Mouse (Mus musculus): ENCODE measurements around the gene Fxyd1. TPM values are rescaled to one million over a fixed set of nuclear protein-coding genes. Genes with fewer than 3 reads are reported as not detected.
A peak's percentile ranks its signal among the peaks of the same experiment; 100 is the strongest.

The Fxyd1 gene
- polyA plus RNA-seq, 1 experiment from 2014 or later: 25.3 TPM

GRCm38 (mm10) chr7:31049135-31049845, 7.7 kb downstream of the Fxyd1 start:
- ATAC-seq (ENCODE audit: low FRiP score): peak; percentile 14
- 22% methylated on average over 5 of the region's 5 CpGs for WGBS
- H3K36me3 ChIP-seq: no peaks in the 10 kb centered on the region
- peak overlapping the region; percentile 32 for H3K4me3 ChIP-seq
- H3K27me3 ChIP-seq: peaks cover 83% of the 10 kb centered on the region
- peak overlapping the region; percentile 60 for H3K4me2 ChIP-seq (replicated peaks)
- H3K9me3 ChIP-seq (replicated peaks): no peaks in the 10 kb centered on the region
- peak overlapping the region; percentile 57 for H3K27ac ChIP-seq
- peak overlapping the region; percentile 55; the same call in 1 of the 2 replicates for H3K9ac ChIP-seq
- H3K4me1 ChIP-seq: peaks cover 49% of the 10 kb centered on the region

GRCm38 (mm10) chr7:31042431-31042910, 14.5 kb downstream of the Fxyd1 start, which contains the start of gene Fxyd5:
Fxyd5 (minus strand) TSS chr7:31042481.
- WGBS: 44% methylated on average over 10 of the region's 10 CpGs

GRCm38 (mm10) chr7:31041662-31042315, 15.2 kb downstream of the Fxyd1 start:
- Histone ChIP-seq H3K9me3 (replicated peaks) (no peaks in the 10 kb centered on the region), H3K27ac (no peak overlapping the region), H3K4me3 (peak overlapping the region; percentile 18), H3K4me1 (peaks cover 11% of the 10 kb centered on the region), H3K9ac (peak overlapping the region; percentile 28; the same call in 1 of the 2 replicates), H3K27me3 (peaks cover 55% of the 10 kb centered on the region), H3K36me3 (no peaks in the 10 kb centered on the region), H3K4me2 (replicated peaks) (peak overlapping the region; percentile 43)
- ATAC-seq (ENCODE audit: low FRiP score): 0 out of 2 replicates have a peak, but pooled peaks have one; percentile 32
- WGBS: 6% methylated on average over 28 of the region's 28 CpGs

More at GRCm38 (mm10) chr7:31042431-31042910, 14.5 kb downstream of the Fxyd1 start, which contains the start of gene Fxyd5:
- no peak for ATAC-seq (ENCODE audit: low FRiP score)
- Histone ChIP-seq H3K4me2 (replicated peaks) (peak within 1 kb of the TSS; percentile 43), H3K4me3 (peak within 1 kb of the TSS; percentile 18), H3K9me3 (replicated peaks) (no peaks in the 10 kb centered on the region), H3K27ac (no peak within 1 kb of the TSS), H3K36me3 (no peaks in the 10 kb centered on the region), H3K9ac (peak within 1 kb of the TSS; percentile 28; the same call in 1 of the 2 replicates), H3K4me1 (peaks cover 11% of the 10 kb centered on the region), H3K27me3 (peaks cover 60% of the 10 kb centered on the region)

DNA sequence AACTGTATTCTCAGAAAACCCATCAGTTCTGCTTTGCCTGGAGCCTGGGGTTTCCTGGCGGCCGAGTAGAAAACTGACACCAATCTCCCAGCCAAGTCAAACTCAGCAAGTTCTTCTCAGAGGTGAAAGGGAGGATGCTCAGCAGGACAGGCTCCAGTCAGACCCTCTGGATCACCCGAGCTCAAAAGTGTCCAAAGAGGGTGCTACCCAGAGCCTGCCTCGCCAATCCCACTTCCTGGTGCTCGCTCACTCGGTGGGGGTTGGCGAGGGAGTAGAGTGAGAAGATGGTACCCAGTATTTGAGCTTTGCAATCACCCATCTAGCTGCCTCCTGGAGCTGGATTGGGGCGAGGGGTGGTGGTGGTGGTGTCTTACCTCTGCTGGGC, 16.0 kb downstream of the Fxyd1 start:
- Histone ChIP-seq H3K27ac (no peak overlapping the region), H3K27me3 (peaks cover 55% of the 10 kb centered on the region), H3K9me3 (replicated peaks) (no peaks in the 10 kb centered on the region), H3K36me3 (no peaks in the 10 kb centered on the region), H3K4me1 (peaks cover 11% of the 10 kb centered on the region), H3K9ac (no peak overlapping the region), H3K4me3 (no peak overlapping the region), H3K4me2 (replicated peaks) (0 out of 2 replicates have a peak overlapping the region, but pooled peaks have one; percentile 43)
- ATAC-seq (ENCODE audit: low FRiP score): no peak
- 35% methylated on average over 8 of the region's 8 CpGs for WGBS

DNA sequence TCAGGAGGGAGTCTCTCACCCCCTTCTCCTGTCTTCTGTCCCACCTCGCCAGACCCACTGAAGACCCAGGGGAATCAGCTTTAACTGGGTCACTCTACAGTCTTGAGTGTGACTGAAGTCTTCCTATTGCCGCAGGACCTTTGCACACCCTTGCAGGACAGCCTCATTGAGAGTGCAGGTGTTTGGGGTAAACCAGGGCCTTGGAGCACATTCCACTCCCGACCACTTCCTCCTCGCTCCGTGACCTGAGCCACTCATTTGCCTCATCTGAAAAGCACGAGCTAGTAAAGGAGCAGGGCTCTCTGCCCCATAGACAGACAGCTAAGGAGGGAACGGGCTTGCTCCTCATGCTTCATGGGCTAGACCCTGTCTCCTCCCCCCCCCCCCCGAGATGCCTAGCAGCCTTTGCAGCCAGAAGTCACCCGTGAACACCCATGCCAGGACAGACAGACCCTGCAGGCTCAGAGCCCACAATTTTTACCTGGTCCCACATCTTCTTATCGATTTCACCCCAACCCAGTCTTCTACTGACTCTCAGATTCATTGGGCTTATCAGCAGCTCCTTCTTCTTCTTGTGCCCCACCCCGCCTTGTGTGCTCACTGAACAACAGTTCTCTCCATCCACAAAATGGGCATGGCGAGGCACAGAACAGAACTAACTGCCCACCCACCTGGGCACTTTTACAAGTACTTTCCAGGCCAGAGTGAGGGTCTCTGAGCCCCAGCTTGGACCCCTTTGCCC, 16.5 kb downstream of the Fxyd1 start:
- H3K4me2 ChIP-seq (replicated peaks): no peak overlapping the region
- WGBS: 83% methylated on average over 12 of the region's 12 CpGs
- H3K9me3 ChIP-seq (replicated peaks): no peaks in the 10 kb centered on the region
- H3K36me3 ChIP-seq: no peaks in the 10 kb centered on the region
- no peak overlapping the region for H3K9ac ChIP-seq
- no peak for ATAC-seq (ENCODE audit: low FRiP score)
- peaks cover 53% of the 10 kb centered on the region for H3K27me3 ChIP-seq
- H3K4me1 ChIP-seq: peaks cover 11% of the 10 kb centered on the region
- H3K27ac ChIP-seq: no peak overlapping the region
- H3K4me3 ChIP-seq: no peak overlapping the region

GRCm38 (mm10) chr7:31039011-31039410, 18.0 kb downstream of the Fxyd1 start:
- no peak overlapping the region for H3K4me3 ChIP-seq
- H3K27me3 ChIP-seq: peaks cover 38% of the 10 kb centered on the region
- H3K9ac ChIP-seq: no peak overlapping the region
- 88% methylated on average over 4 of the region's 4 CpGs for WGBS
- H3K4me1 ChIP-seq: peaks cover 11% of the 10 kb centered on the region
- H3K4me2 ChIP-seq (replicated peaks): no peak overlapping the region
- H3K27ac ChIP-seq: no peak overlapping the region
- no peaks in the 10 kb centered on the region for H3K9me3 ChIP-seq (replicated peaks)
- ATAC-seq (ENCODE audit: low FRiP score): no peak
- H3K36me3 ChIP-seq: no peaks in the 10 kb centered on the region

- WGBS: 90% methylated on average over 2 of the region's 2 CpGs
- H3K4me3 ChIP-seq: no peak overlapping the region
- no peaks in the 10 kb centered on the region for H3K36me3 ChIP-seq
- no peak overlapping the region for H3K9ac ChIP-seq
- no peaks in the 10 kb centered on the region for H3K9me3 ChIP-seq (replicated peaks)
- peaks cover 11% of the 10 kb centered on the region for H3K4me1 ChIP-seq
- no peak overlapping the region for H3K4me2 ChIP-seq (replicated peaks)
- H3K27me3 ChIP-seq: peaks cover 26% of the 10 kb centered on the region
- no peak overlapping the region for H3K27ac ChIP-seq
- no peak for ATAC-seq (ENCODE audit: low FRiP score)
Observed at GRCm38 (mm10) chr7:31037675-31038074, 19.3 kb downstream of the Fxyd1 start.

DNA sequence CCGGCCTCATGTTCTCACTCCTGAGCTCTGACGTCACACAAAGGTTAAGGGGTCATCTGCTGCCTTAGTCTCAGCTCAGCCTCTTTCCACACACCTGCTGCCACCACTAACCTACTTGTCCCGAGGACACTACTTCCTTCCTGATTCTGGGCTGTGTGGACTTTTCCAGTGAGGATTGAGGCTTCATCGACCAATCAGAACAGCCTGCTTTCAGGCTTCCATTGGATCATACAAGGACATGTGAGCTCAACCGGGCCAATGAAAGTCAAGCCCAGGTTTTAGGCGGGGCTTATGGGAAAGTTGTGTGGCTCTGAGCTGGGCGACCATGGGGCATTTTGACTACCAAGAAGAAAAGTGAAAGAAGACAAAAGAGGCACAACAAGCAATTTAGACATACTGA, 20.1 kb downstream of the Fxyd1 start:
- Histone ChIP-seq H3K4me1 (peaks cover 5% of the 10 kb centered on the region), H3K27ac (no peak overlapping the region), H3K27me3 (peaks cover 18% of the 10 kb centered on the region), H3K36me3 (no peaks in the 10 kb centered on the region), H3K9me3 (replicated peaks) (no peaks in the 10 kb centered on the region), H3K4me2 (replicated peaks) (no peak overlapping the region), H3K9ac (no peak overlapping the region), H3K4me3 (no peak overlapping the region)
- ATAC-seq (ENCODE audit: low FRiP score): no peak
- WGBS: 85% methylated on average over 7 of the region's 7 CpGs

DNA sequence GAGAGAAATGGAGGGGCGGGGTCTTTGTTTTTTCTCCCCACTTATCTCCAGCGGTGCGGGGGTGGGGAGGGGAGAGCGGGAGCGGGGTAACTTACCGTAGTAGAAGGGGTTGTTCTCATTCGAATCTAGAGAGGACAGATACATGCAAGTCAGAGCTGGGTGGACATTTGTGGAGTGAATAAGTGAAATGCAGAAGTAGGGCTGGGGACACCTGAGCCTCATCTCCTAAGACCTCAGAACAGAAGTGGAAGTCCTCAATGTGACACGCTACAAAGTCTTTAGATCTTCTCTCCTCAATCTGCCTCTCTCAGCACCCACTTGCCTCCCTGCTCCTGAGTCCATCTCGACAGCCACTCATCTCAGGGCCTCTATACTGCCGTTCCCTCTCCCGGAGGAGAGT, 21.7 kb downstream of the Fxyd1 start:
- no peaks in the 10 kb centered on the region for H3K36me3 ChIP-seq
- no peak overlapping the region for H3K4me3 ChIP-seq
- WGBS: 82% methylated on average over 9 of the region's 11 CpGs
- peaks cover 2% of the 10 kb centered on the region; the same call in 1 of the 2 replicates for H3K27me3 ChIP-seq
- H3K4me2 ChIP-seq (replicated peaks): no peak overlapping the region
- H3K9ac ChIP-seq: no peak overlapping the region
- H3K27ac ChIP-seq: no peak overlapping the region
- no peaks in the 10 kb centered on the region for H3K9me3 ChIP-seq (replicated peaks)
- no peak for ATAC-seq (ENCODE audit: low FRiP score)
- H3K4me1 ChIP-seq: no peaks in the 10 kb centered on the region

DNA sequence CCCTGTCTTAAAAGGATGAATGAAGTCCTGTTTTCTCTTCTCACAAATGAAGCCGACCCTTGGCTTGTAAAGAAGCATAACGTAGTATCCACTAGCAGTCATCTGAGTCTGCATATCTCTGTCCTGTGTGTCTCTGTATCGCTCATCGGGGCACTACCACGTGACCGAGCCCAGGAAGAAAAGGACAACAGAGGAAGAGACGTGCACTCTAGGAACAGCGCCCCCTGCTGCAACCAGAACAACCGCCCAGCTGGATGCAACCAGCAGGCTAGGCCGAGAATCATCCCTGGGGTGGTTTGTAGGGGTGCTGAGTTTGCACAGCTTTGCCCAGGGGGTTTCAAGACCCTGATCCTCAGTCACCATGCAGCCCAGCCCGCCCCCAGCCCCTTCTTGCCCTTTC, 22.2 kb downstream of the Fxyd1 start:
- no peak overlapping the region for H3K4me2 ChIP-seq (replicated peaks)
- H3K27me3 ChIP-seq: no peaks in the 10 kb centered on the region
- no peak overlapping the region for H3K4me3 ChIP-seq
- H3K36me3 ChIP-seq: no peaks in the 10 kb centered on the region
- H3K27ac ChIP-seq: no peak overlapping the region
- H3K4me1 ChIP-seq: no peaks in the 10 kb centered on the region
- no peaks in the 10 kb centered on the region for H3K9me3 ChIP-seq (replicated peaks)
- 66% methylated on average over 11 of the region's 11 CpGs for WGBS
- H3K9ac ChIP-seq: no peak overlapping the region
- ATAC-seq (ENCODE audit: low FRiP score): no peak

DNA sequence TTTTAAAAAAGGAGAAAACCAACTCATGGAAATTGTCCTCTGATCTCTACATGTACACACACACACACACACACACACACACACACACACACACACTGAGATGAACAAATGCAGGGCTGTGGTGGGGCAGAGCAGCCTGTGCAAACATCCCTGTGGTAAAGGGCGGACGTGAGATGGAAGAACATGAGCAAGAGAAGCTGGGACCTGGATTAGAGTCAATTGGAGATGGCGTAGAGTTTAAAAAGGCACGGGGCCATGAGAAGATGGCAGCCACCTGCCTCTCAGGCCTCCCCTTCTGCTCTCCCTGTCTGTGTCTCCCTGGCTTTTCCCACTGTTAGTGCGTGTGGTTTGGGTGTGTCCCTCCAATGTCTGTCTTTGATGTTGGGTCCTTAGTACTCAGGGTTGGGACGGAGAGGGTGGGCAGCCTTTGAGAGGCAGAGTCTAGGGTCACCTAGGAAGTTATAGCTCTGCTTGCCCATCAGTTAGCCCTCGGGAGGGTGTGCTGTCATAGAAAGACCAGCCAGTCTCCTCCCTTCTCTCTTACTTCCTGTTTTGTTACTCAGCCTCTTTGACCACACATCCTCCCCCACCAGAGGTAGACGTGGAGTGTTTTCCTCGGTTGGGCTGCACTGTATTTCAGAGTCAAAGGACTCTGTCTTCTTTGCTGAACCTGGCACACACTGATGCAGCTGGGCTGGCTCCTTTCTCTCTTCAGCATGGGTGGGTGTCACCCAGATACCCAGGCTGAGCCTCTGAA, 23.4 kb downstream of the Fxyd1 start:
- no peaks in the 10 kb centered on the region for H3K4me1 ChIP-seq
- ATAC-seq (ENCODE audit: low FRiP score): no peak
- 76% methylated on average over 9 of the region's 9 CpGs for WGBS
- no peaks in the 10 kb centered on the region for H3K9me3 ChIP-seq (replicated peaks)
- H3K4me3 ChIP-seq: no peak overlapping the region
- H3K9ac ChIP-seq: no peak overlapping the region
- no peak overlapping the region for H3K4me2 ChIP-seq (replicated peaks)
- no peak overlapping the region for H3K27ac ChIP-seq
- no peaks in the 10 kb centered on the region for H3K36me3 ChIP-seq
- no peaks in the 10 kb centered on the region for H3K27me3 ChIP-seq
